Mouse (Mus musculus) E14TG2a.4 (cell line): ENCODE measurements around the gene Ypel4.

Source experiments
- H3K27me3 ChIP-seq: 2 replicates; pipeline ENCODE4 v1.6.1; 2014; ENCODE audit warnings: low read length, control low read depth; ENCODE audit not compliant: insufficient read depth
- H3K36me3 ChIP-seq: 2 replicates; pipeline ENCODE4 v1.6.1; 2014; ENCODE audit warnings: low read length, control low read depth; ENCODE audit not compliant: insufficient read depth
- H3K4me1 ChIP-seq: replicated peaks from 2 replicates; pipeline ENCODE4 v1.6.1; 2014; ENCODE audit warnings: low read depth, low read length, control low read depth
- H3K4me3 ChIP-seq: replicated peaks from 2 replicates; pipeline ENCODE4 v1.5.1; 2014; ENCODE audit warnings: mild to moderate bottlenecking, low read length
- H3K9me3 ChIP-seq: 2 replicates; pipeline ENCODE4 v1.6.1; 2014; ENCODE audit warnings: low read length, control low read depth
- CTCF ChIP-seq: conservative IDR thresholded peaks from 2 replicates; pipeline ENCODE4 v1.5.1; 2014; ENCODE audit warnings: low read length
- NANOG ChIP-seq: IDR thresholded peaks from 2 replicates; pipeline ENCODE4 v1.6.1; 2014; ENCODE audit warnings: borderline replicate concordance, low read length, mixed read lengths
- POU5F1 ChIP-seq: IDR thresholded peaks from 2 replicates; pipeline ENCODE4 v1.6.1; 2014; ENCODE audit warnings: low read length, borderline replicate concordance

The Ypel4 gene

DNA sequence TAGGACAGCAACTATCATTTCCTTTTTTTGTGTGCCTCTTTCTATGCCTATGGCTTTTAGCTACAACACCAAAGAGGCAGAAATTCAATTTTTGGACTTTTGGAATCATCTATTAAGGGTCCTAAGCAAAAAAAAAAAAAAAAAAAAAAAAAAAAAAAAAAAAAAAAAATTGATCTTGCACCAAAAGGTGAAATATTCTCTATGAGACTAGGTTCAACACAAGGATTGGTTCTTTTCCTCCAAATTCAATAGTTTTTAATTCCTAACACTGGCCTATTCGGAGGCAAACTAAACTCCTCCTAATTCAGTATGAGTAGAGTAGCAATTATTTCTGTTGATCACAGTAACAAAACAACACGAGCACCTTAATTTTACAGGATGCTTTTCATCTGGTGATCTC is 22.0 kb upstream of the Ypel4 start:
- H3K27me3 ChIP-seq, result no peaks in the 10 kb centered on the region
- H3K36me3 ChIP-seq, result peaks cover 49% of the 10 kb centered on the region
- H3K4me3 ChIP-seq, result no peak overlapping the region
- no peak for TF ChIP-seq POU5F1
- no peak for TF ChIP-seq NANOG
- TF ChIP-seq CTCF, result no peak
- H3K4me1 ChIP-seq, result peaks cover 60% of the 10 kb centered on the region
- no peaks in the 10 kb centered on the region for H3K9me3 ChIP-seq

DNA sequence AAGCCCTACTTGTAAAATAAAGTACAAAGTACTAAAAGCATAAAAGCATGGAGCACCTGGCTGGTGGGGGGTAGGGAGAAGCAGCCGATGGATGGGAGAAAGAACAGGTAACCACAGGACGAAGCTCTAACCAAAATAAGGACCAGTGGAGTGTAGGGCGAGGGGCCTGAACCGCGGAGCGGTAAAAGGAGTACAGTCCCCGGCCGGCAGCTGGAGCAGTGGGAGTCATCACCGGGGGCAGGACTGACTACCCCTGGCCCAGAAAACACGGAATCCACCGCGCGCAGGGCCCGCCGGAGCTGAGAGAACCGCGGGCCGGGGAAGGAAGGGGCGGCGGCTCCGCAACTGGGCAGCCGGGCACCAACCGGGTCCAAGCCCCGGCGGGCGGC is 19.4 kb upstream of the Ypel4 start:
- H3K36me3 ChIP-seq, result peaks cover 24% of the 10 kb centered on the region
- H3K4me1 ChIP-seq, result peaks cover 46% of the 10 kb centered on the region
- H3K9me3 ChIP-seq, result no peaks in the 10 kb centered on the region
- TF ChIP-seq NANOG (no peak), CTCF (no peak), POU5F1 (no peak)
- H3K27me3 ChIP-seq, result no peaks in the 10 kb centered on the region
- H3K4me3 ChIP-seq, result peak overlapping the region; percentile 99

DNA sequence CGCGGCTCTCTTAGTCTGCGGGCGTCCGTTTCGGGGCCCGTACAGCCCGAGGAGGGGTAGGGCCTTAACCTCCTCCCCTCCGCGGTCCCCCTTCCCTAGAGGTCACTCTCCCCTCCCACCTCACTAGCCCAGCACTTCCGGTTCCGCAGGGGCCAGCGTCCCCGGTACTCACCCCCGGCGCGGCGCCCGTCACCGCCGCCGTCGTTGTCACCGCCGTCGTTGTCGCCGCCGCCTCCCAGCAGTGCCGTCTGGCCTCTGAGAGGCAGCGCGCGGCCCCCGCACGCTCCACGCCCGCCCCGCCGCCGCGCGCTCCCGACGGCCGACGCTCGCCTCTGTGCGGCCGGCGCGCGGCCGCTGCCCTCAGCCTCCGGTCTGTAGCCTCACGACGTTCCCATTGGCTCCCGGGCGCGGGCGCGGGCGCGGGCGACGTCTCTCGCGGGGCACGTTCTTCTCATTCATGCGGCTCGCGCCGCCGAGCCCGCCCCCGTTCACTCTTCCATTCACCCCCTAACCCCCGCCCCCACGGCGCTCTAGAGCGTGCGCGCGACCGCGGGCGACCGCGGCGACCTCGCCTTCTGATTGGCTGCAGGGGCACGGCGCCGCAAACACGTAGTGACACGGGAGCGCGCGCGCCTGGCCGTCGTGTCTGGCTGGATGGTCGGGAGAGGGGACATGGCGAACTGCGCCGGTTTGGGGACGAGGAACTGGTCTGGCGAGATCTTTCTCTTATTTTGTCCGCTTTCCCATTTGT is 18.9 kb upstream of the Ypel4 start, which contains the start of gene Zdhhc5:
Gene Zdhhc5, minus strand, starts transcription at position 370 of the 751 bp plus-strand sequence.
- peaks cover 40% of the 10 kb centered on the region for H3K4me1 ChIP-seq
- peaks cover 18% of the 10 kb centered on the region for H3K36me3 ChIP-seq
- H3K9me3 ChIP-seq, result no peaks in the 10 kb centered on the region
- H3K27me3 ChIP-seq, result no peaks in the 10 kb centered on the region
- peak within 1 kb of the TSS; percentile 99 for H3K4me3 ChIP-seq
- TF ChIP-seq NANOG, result no peak
- no peak for TF ChIP-seq POU5F1
- TF ChIP-seq CTCF, result no peak

DNA sequence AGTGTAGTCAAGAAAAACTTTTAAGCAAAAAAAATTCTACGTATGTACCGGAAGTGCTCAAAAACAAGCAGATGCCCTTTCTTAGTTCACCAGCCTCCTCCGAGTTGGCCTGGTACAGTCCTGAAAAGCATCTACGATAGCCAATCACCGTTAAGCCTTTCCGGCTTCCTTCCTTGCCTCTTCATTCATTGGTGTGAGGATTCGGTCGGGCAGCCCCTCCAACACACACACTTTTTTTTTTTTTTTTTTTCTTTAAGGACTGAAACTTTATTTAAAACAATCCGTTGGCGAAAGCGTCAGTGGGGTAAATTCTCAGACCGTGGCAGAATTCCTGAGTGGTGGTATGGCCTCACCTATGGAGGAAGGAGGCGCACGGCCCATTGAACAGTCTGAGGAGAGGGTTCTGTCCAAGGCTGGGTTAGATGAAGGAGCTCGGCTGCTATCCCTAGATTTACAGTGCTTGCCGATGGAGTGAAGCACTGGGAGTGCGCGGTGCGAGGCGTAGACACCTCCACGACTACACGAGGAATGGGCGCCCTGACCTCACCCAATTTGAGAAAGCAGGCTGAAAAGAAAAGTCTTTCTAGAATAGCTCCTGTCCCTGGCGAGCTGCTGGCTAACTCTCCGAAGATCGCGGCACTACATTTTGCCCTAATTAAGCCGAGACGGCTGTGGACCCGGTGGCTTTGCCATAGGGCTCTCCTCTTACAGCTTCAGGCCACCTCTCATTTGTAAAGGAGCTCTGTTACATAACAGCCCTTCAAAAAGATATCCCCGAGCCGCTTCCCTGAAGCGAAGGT is 18.1 kb upstream of the Ypel4 start:
- TF ChIP-seq NANOG (no peak), POU5F1 (no peak), CTCF (no peak)
- Histone ChIP-seq H3K4me3 (peak overlapping the region; percentile 99), H3K9me3 (no peaks in the 10 kb centered on the region), H3K4me1 (peaks cover 33% of the 10 kb centered on the region), H3K27me3 (no peaks in the 10 kb centered on the region), H3K36me3 (peaks cover 10% of the 10 kb centered on the region)

DNA sequence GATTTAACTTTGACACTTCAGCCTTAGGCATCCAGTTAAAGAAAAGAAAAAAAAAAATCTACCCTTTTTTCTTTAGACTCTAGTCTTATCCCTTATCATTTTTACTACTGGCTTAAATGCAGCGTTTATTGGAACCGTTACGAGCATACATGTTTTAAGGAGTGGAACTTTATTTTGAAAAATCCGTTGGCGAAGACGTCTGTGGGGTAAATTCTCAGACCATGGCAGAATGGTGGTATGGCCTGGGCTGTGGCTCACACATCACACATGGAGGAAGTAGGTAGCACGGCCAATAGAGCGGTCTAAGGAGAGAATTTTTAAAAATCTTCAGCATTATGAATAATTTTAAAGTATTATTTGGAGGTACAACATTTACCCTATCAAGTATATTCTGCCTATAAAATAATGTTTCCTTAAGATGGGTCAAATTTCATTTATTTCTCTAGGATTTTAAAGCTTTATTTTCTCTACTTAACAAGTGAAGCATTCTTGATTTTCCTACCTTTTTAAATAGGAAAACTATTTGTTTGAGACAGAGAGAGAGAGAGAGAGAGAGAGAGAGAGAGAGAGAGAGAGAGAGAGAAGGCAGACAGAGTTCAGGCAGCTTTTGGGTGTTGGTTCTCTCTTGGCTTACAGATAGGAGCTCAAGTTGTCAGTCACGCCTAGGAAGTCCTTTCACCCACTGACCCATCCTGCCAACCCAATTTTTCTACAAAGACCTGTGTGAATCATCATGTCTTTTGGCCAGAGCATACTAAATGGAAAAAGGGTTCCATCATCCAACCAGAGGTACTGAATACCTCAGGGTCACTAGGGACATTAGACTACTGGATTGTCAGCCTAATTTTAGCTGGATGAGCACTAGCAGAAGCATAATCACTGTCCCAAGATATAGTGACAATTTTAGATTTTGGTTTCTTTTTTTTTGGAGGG is 17.2 kb upstream of the Ypel4 start:
- Histone ChIP-seq H3K4me3 (peak overlapping the region; percentile 99), H3K27me3 (no peaks in the 10 kb centered on the region), H3K36me3 (peaks cover 9% of the 10 kb centered on the region), H3K4me1 (peaks cover 30% of the 10 kb centered on the region), H3K9me3 (no peaks in the 10 kb centered on the region)
- no peak for TF ChIP-seq CTCF

DNA sequence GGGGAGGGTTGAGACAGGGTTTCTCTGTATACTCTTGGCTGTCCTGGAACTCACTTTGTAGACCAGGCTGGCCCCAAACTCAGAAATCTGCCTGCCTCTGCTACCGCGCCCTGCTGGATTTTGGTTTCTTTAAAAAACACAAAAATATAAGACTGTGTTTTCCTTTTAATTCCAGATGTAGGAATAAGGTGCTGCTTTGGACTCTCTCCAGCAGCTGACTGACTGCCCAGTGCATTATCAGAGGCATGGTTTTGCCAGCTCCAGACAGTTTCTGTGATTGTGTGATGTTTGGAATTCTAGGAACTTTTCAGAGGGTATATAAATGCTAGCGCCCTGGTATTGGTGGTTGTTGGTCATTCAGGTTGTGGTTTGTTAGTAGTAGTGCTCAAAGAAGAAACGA is 16.5 kb upstream of the Ypel4 start:
- H3K36me3 ChIP-seq, result peaks cover 12% of the 10 kb centered on the region
- no peaks in the 10 kb centered on the region for H3K9me3 ChIP-seq
- no peak for TF ChIP-seq NANOG
- H3K4me3 ChIP-seq, result no peak overlapping the region
- H3K27me3 ChIP-seq, result no peaks in the 10 kb centered on the region
- H3K4me1 ChIP-seq, result peaks cover 26% of the 10 kb centered on the region

DNA sequence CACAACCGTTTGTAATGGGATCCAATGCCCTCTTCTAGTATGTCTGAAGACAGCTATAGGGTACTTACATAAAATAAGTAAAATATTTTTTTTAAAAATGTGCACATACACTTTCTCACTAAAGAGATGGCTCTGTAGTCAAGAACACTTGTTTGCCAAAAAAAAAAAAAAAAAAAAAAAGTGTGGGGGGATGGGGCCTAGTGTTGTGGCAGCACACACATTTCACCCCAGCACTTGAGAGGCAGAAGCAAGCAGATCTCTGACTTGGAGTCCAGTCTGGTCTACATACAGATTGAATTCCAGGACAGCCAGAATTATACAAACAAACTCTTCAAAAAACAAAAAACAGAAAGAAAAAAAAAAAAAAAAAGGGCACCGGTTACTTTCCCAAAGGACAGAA is 13.1 kb upstream of the Ypel4 start:
- H3K27me3 ChIP-seq, result no peaks in the 10 kb centered on the region
- no peak for TF ChIP-seq POU5F1
- no peak for TF ChIP-seq CTCF
- no peak for TF ChIP-seq NANOG
- no peaks in the 10 kb centered on the region for H3K9me3 ChIP-seq
- peaks cover 43% of the 10 kb centered on the region for H3K36me3 ChIP-seq
- no peak overlapping the region for H3K4me3 ChIP-seq
- H3K4me1 ChIP-seq, result peaks cover 35% of the 10 kb centered on the region

DNA sequence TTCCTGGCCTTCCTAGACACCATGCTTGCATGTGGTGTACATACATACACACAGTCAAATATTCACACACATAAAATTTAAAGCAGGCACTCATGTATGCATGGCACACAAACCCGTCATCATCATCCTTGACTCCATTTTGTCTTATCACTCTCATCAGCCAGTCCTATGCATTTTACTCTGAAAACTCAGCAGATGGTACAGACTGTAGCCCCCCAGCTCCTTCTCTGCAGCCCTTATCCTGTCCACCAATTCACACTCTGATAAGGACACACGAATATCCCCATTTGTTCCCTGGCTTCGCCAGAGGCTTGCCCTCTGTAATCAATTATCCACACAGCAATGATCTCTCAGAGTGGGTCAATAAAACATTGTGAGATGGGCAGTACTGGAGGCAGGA is 12.7 kb upstream of the Ypel4 start:
- Histone ChIP-seq H3K27me3 (no peaks in the 10 kb centered on the region), H3K9me3 (no peaks in the 10 kb centered on the region), H3K4me1 (peaks cover 39% of the 10 kb centered on the region), H3K4me3 (no peak overlapping the region), H3K36me3 (peaks cover 47% of the 10 kb centered on the region)
- no peak for TF ChIP-seq CTCF
- TF ChIP-seq POU5F1, result no peak
- no peak for TF ChIP-seq NANOG
